Mouse (Mus musculus): ENCODE measurements around the gene Vmn1r52.
"Not testable (repeated sequence)": the region's sequence is repeated elsewhere in the genome, so short reads cannot be mapped to it uniquely, and the experiment has no call there.

Gene Vmn1r52

GRCm38 (mm10) chr6:90174508-90174907 is at the start of gene Vmn1r52:
TSS of gene Vmn1r52 (plus strand) at chr6:90174808.
- no peak for DNase-seq

- no peak for DNase-seq
Measured at GRCm38 (mm10) chr6:90160139-90160538, 14.5 kb upstream of the Vmn1r52 start.

- DNase-seq = not testable (repeated sequence)
Measured at GRCm38 (mm10) chr6:90202493-90202892, 27.9 kb downstream of the Vmn1r52 start, which contains the start of gene V1ra8. TSS of gene V1ra8 (plus strand) at chr6:90202793.

- no peak for DNase-seq
Measured at GRCm38 (mm10) chr6:90224338-90224737, 49.7 kb downstream of the Vmn1r52 start, which contains the start of gene Vmn1r53. TSS of gene Vmn1r53 (minus strand) at chr6:90224438.

Measured in lung, postnatal 10 days (tissue).